Mouse (Mus musculus) R1 (cell line): ENCODE results near the gene Serf2.

ENCODE experiments used
- DNase-seq: peaks from one replicate; pipeline ENCODE4 v3.0.0-alpha.2; 2018; ENCODE audit warnings: low read depth, low spot score

Gene Serf2

DNA sequence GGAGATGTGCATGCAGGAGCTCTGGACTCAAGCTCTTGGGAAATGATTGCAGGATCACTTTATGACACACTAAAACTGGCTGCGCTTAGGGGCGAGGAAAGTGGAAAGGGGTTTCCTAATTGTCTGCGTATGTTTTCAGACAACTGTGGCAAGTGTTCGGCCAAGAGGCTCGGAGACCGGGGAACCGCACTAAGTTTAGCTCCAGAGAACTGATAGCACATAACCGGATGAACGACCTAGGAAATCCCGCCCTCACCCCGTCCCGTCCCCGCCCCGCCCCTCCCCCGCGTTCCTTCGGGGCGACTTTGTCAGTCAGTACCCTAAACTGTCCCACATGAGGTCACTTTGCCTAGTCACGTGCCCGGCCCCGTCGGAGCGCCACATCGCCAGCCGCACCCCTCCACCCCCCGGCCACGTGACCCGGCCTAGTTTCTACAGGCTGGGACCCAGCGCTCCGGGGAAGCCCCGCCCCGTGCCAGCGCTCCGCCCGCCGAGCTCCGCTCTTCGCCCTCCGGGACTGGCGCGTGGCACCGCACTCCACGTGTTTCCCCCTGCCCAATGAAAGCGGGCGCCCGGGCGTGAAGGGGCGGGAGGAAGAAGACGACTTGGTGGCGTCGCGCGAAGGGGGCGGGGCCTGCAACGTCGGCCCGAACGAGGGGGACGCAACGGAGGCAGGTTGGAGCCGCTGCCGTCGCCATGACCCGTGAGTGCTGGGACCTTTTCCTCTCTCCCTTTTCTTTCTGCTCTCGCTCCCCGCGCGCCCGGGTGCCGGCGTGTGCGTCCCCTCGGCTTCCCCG lies at the start of gene Serf2:
Gene Serf2, plus strand, starts transcription at position 457 of the 797 bp plus-strand sequence.
- DNase-seq: peak; percentile 99

DNA sequence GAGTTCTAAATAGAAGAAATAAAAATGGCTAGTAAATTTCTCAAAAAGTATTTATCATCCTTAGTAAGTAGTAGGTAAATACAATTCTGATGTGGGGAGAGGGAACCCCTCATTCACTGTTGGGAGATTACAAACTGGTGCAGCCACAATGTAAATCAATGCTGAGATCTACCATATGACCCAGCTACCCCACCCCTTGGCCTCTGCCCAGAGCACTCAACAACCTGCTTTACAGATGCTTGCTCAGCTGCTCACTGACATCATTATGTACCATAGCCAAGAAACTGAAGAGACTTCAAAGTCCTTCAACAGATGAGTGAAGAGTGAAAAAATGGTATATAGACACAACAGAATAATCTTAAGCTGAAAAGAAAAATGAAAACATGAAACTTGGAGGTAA lies 45.7 kb upstream of the Serf2 start:
- DNase-seq: no peak

DNA sequence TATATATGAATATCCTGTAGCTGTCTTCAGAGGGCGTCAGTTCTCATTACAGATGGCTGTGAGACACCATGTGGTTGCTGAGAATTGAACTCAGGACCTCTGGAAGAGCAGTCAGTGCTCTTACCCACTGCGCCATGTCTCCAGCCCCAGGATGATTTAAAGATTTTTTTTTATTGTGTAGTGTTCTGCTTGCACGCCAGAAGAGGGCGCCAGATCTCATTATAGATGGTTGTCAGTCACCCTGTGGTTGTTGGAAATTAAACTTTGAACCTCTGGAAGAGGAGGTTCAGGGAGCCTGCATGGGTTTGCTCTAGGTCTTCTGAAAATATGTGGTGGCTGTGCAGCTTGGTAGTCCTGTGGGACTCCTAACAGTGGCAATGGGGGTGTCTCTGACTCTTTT lies 40.8 kb upstream of the Serf2 start:
- peak; percentile 82 for DNase-seq

DNA sequence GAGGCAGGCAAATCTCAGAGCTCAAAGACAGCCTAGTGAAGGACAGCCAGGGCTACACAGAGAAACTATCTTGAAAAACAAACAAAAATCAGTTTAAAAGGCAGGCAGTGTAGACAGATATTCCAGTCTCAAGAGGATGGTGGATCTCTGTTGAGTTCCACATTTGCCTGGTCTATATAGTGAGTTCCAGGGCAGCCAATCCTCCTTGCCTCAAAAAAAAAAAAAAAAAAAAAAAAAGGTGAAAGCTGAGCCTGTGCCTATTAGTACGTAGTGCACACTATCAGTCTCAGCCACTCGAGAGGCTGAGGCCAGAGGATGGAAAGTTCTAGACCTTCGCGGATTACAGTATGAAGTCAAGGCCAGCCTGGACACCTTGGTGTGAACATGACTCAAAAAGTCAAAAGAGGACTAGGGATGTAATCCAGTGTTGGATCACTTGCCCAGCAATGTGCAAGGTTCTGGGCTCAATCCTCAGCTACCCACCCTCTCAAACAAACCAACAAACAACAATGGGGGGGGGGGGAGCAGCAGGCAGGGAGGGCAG lies 36.1 kb upstream of the Serf2 start:
- no peak for DNase-seq

DNA sequence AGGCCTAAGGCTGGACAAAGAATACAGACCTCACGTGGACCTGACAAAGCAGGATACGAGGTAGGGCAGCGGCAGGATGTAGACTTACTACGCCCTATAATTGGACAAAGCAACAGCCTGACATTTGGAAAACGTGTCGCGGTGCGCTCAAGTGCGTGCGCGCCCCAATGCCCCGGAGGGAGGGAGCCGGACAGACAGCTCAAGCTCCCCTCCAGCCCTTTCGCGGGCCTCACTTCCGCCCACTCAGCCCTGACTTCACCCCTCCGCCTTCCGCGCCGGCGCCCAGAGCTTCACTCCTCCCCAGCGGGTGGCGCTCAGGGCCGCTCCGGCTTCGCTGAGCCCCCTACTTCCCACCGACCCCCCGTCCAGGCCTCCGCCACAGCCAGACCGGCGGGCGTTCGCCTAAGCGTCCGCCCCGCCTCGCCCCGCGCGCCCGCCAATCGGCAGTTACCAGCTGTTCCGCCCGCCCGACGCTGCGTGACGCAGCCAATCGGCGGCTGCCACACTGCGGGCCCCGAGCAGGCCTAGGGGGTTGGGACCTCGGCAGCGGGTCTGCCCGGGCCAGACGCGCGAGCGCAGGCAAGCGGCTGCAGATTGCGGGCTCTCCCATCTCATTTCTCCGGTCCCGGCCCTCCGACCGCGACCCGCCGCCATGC lies 35.5 kb upstream of the Serf2 start, which contains the start of the genes Pdia3 and Catsper2:
Gene Pdia3, plus strand, starts transcription at position 389 of the 656 bp plus-strand sequence.
Gene Catsper2, minus strand, starts transcription at position 406 of the 656 bp plus-strand sequence.
- DNase-seq: peak; percentile 95

DNA sequence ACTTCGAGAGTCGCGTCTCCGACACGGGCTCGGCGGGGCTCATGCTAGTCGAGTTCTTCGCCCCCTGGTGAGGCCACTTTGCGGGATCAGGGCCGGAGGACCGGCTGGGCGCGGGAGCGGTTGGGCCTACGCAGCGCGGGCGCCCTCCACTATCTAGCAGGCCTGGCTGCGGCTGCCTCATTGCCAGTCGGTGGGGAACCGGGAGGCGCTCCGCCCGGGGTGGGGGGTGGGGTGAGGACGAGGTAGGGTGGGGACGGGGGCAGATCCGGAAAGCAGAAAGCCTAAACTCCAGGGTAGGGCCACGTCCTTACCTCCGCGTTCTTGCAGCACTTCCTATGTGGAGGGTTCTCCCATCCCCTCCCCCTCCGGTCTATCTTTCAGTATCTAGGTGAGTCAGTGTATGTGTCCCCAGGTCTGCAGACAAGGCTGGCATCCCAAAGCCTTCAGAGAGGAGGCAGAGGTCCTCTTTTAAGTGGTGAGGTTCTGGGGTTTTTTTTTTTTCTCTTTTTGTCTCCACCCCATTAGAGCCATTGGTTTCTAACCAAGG lies 34.8 kb upstream of the Serf2 start:
- DNase-seq: peak; percentile 87

DNA sequence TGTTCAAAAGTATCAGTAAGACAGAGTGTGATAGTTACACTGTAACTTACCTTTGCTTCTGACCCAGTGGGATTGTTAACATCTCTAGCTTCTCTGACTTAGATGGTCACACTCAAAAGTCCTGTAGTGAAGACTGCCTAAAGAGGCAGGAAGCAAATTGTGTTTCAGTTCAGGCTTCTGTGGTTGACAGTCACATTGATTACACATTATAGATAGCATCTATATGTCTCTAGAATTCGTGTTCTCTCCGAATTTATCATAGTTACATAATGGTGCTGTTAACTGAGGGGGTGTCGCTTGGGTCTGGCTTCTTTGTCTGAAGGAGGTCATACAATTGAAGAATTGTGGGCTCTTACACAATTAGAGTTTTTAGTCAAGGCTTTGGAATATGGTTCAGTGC lies 33.9 kb upstream of the Serf2 start:
- no peak for DNase-seq

DNA sequence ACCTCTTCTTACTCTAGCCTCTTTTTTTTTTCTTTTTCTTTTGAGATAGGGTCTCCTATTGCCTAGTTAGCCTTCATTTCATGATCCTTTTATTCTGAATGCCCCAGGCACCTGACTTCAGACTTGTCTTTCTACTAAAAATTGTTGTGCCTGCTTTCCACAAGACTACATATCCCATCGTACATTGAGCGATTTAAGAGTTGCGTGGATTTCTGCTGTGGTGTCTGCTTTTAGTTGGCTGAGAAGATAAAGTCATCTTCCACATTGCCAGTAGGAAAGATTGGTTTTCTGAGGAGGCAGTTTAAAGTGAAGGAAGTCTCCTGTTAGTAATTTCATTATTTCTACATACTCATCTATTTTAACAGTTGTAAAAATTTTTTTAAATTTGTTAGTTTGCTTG lies 33.4 kb upstream of the Serf2 start:
- DNase-seq: no peak

DNA sequence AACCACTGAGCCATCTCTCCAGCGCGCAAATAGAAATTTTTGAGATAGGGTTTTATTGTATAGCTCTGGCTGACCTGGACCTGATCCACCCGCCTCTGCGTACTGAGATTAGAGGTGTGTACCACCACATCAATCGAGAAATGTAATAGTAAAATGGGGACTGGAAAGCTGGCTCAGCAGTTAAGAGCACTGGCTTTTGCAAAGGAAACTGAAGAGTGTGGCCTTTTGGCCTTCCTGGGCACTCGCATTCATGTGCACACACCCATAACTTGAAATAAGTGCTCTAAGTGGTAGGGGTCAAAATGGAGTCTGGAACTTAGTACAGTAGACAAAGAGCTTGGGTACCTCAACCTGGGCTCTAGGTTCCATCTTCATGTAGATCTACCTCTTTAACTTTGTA lies 32.6 kb upstream of the Serf2 start:
- no peak for DNase-seq

DNA sequence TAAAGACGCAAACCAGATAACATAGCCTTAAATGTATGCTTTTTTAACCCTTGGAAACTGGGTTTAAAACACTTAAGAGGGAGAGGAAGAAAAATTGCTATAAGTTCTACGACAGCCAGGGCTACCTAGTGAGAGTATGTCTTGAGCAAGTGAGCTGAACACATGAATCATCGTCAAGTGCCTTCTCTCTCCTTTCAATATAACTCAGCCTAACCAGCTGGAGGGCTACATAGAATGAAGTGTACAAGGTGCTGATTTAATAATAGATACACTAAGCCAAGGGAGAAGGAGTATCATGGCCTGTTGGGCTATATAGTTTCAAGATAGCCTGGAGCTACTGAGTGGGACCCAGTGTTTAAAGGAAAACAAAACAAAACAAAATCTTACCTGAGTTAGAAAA lies 30.5 kb upstream of the Serf2 start:
- no peak for DNase-seq

DNA sequence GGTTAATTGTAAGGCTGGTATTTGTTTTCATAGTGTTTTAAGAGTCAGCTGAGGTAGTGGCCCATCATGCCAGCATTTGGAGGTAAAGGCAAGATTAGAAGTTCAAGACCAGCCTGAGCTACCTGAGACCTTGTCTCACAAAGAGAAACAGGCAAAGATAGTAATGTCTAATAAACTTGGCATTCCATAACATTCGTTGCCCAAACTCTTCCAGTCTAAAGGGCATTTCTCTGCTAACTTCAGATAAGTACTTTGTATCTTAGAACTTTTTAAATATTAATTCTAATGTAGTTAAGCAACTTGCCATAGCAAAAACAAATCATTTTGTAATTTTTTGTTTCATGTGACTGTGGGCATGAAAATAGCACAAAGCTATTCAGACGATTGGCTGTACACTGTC lies 25.8 kb upstream of the Serf2 start:
- DNase-seq: no peak

DNA sequence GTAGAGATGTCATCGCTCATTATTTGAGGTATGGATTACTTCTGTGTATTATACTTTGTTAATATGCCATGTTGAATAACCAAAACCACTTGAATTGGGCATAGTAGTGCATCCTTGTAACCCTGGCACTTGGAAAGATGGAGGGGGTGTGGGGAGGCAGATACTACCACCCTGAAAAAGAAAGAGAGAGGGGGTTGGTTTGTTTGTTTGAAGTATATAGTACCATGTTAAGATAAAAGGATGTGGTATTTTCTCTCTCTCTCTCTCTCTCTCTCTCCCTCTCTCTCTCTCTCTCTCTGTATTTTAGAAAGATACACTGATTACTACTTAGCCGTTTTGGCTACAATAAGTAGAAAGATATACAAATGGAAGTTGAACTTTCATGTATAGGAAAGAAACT lies 23.1 kb upstream of the Serf2 start:
- DNase-seq: no peak

DNA sequence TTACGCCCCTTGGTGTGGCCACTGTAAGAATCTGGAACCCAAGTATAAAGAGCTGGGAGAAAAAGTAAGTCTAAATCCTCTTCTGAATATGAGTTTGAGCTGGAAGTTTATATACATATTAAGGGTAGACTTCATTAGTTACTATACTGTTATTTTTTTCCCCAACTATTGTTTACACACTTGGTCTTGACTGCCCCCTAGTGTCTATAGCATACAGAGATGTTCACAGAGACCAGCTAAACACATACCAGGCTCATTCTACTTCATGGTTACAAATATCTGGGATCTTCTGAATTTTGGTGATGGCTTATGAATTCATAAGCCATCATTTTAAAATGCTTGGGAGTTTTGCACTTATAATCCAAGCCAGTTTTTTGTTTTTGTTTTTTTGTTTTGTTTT lies 14.1 kb upstream of the Serf2 start:
- peak; percentile 60 for DNase-seq

DNA sequence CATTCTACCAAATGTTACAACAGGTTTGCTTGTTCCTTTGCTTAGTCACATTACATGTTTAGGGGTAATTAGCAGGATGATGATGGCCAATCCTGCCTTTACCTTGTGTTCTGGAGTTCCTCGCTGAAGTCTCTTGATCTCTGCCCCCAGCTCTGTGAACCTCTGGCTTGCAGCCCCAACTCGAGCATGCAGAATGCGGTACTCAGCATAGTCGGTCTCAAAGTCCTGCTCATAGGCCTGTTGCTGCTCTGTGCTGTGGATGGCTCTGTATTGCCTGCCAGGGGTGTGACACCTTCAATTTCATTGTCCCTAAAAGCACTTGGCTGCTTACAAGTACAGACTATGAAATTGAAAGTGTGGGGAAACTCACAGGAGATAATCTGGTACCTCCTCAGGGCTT lies 9.2 kb upstream of the Serf2 start:
- DNase-seq: no peak

DNA sequence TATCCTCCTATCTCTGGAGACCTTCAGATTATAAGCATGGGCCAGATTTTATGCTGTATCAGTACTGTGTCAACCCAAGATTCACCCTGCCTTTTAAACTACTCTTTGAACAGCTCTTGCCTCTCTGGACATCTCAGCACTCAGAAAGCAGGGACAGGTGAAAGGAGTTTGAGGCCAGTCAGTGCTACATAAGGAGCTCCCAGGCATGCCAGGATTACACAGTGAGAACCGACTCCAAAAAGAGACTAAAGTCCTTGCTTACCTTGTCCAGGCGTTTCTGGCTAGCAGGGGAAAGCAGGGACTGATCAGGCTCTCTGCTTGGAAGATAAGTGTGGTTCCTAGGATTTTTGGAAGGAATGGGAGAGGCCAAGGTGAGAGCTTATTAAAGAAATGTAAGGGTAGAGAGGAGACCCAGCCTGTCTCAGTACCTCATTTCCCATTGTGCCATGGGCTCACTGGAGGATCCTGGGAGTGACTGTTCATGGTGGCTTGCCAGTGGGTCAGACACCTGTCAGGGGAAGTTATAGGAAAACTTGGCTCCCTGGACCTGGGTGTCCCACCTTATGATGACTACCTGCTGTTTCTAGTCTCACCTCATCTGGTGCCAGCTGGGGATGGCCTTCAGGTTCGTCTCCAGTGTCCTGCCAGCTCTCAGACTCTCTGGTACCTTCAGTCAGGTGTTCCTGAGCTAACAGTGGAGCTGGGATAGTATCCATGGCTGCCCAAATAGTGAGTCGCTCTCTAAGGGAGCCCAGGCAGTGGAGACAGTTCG lies 8.0 kb upstream of the Serf2 start:
- no peak for DNase-seq

DNA sequence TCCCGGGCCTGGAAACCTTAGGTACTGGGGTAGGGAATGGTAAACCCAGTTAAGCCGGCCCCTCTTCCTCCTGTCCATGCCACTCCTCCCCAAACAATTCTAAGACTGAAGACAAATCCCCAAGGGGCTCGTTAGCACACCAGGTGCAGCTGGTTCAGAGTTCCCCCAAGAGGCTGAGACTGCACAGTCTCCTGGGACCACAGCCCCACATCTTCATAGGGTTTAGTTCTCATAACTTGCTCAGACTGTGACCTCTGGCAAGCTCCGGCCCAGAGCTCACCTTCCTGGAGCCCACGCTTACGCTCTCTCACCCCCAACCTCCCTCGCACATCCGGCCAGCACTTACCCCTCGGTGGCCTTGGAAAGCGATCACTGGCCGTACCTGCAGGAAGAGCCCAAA lies 7.2 kb upstream of the Serf2 start:
- peak; percentile 29 for DNase-seq

DNA sequence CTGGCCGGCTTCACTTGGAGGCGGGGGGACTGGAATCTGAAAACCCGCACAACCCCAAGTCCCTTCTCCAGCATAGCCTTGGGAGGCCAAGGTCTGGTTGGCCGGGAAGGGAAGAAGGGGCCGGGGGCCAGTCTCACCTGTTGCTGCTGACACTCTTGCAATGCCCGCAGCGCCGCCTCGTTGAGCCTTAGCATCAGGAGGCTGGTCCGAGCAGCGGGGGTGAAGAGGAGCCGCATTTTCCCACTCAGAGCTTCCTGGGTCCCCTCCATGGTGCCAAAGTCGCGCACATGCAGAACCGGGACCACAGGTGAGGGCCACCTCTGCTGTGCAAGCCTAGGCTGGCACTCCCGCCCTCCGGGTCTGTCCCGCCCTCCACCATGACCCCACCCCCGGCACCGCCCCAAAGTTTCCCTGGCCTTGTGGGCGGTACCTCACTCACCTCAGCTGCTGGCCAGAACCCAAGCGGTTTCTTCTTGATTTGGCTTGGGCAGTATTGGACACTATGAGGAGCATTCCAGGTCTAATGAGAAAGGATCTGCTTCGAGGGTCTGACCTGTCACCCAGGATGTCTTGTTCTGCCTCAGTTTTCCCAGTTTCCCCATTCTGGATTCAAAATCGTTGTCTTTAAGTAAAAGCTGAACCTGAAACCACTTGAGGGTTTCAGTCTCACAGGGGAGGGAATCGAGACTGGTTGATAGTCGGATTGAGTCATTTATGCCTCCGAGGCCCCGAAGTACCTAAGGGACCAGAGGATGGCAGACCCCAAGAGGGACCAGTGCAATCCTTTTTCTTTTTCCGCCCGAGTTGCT lies 6.5 kb upstream of the Serf2 start:
- DNase-seq: peak; percentile 82

DNA sequence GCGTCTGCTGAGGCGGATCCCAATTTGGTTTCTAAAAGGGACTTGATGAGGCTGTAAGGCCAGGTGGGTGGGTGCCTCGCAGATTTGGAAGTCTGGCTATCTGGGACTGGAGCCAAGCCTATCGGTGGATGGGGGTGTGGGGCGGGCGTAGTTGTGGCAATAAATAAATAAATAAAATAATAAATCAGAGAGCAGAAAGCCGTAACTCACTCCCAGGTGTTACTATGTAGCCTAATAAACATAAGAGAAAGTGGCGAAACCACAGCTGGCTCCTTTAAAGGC lies 6.0 kb upstream of the Serf2 start:
- DNase-seq: no peak

DNA sequence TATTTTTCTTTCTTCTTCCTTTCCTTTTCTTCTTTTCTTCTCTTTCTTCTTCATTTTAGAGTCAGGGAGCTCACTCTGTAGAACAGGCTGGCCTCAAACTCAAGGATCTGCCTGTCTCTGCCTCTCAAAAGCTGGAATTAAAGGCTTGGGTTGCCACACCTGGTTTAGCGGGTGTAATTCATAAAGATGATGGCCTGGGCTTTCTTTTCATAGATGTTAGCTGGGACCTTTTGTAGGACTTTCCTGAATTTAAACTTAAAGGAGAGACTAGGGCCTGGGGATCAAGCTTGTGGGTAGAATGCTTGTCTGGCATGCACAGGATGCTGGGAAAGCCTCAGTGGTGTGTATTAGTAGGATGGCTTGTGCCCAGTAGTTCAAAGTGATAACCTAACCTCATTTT lies 4.8 kb upstream of the Serf2 start, which contains the start of gene Ell3:
Gene Ell3, minus strand, starts transcription at position 101 of the 400 bp plus-strand sequence.
- no peak for DNase-seq

DNA sequence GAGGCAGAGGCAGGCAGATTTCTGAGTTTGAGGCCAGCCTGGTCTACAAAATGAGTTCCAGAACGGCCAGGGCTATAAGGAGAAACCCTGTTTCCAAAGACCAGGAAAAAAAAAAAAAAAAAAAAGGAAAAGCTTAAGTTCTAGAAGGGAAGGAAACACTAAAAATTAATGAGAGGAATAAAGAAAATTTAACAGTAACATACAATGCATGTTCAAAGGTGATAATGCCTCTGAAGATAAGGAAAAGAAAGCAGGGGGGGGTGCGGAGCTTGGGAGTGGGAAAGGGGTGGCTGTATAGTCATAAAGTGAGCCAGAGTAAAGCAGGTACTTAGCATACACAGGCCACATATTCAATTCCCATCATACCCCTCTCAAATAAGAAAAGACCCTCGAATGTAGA lies 3.9 kb upstream of the Serf2 start:
- DNase-seq: no peak

DNA sequence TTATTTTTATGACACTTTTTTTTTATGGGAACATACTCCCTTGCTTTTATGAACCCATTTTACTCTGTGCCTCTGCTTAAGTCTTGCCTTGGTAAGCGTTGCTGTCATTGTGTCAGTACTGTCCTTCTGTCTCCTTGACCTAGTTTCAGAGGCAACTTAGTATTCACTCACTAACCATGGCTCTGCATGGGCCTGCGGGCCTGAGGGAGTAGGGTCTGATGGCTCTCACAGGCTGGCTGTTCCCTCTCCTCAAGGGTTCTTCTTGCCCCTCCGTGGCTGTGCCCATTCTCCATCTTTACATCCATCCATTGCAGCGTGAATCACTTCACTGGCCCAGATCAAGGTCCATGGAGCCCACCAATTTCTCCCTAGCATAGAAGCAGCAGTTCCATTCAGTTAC lies 2.5 kb upstream of the Serf2 start:
- no peak for DNase-seq
